Mouse (Mus musculus): Measurements from ENCODE around the gene Chn1. TPM values are rescaled to one million over a fixed set of nuclear protein-coding genes. Genes with fewer than 3 reads are reported as not detected.

The Chn1 gene
- polyA plus RNA-seq, 1 experiment from 2014 or later: 129 TPM

DNA sequence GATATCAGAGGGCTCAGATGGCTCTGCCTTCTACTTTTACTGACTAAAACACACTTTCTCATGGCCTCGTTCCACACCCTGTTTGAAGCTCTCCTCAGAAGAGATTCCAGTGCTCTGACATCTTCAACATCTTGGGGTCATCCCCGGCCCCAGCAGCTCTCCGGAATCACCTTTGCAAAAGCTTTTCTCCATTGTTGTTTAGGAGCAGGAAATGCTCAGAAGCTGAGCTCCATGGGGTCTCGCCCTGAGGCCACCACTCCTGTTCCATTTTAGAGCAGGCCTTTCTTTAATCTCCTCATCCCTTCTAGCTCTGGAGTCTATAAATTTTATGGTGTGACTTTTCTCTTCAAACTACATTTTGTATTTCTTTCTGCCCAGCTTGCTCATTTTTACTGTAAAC is 6.5 kb downstream of the Chn1 start:
- 80% methylated on average over 4 of the region's 4 CpGs for WGBS
- ATAC-seq (ENCODE audit: low FRiP score, low TSS enrichment) (no peak), DNase-seq (no peak)
- Histone ChIP-seq H3K27ac (replicated peaks; ENCODE audit: low read depth, low read length) (no peak overlapping the region), H3K36me3 (ENCODE audit: control insufficient read depth, insufficient read depth, low read length) (no peaks in the 10 kb centered on the region), H3K27me3 (ENCODE audit: control insufficient read depth, insufficient read depth, low read length) (no peaks in the 10 kb centered on the region), H3K4me2 (ENCODE audit: low read length) (no peak overlapping the region), H3K9ac (replicated peaks; ENCODE audit: low read length) (no peak overlapping the region), H3K9me3 (ENCODE audit: control insufficient read depth, low read length) (no peaks in the 10 kb centered on the region), H3K4me3 (replicated peaks; ENCODE audit: low read depth, low read length) (no peak overlapping the region), H3K4me1 (ENCODE audit: control insufficient read depth, insufficient read depth, low read length) (peaks cover 14% of the 10 kb centered on the region)

DNA sequence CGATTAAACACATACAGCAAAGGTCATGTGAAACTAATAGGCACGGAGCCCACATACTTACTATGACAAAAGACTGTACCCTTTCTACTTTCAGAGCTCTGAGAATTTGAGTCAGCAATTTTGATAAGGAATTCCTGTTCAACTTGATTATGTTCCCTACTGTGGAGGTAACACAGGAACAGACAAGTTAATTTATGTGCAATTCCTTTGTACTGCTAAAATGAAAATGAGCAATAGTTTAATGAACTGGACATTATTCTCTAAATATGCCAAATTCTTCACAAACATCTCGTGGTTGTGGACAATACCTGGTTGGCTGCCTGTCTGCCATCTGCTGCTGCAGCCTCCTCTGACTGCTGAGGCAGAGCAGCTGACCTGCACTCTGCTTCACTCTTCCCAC is 11.6 kb downstream of the Chn1 start:
- Histone ChIP-seq H3K9ac (replicated peaks; ENCODE audit: low read length) (no peak overlapping the region), H3K4me1 (ENCODE audit: control insufficient read depth, insufficient read depth, low read length) (peaks cover 4% of the 10 kb centered on the region; the same call in 1 of the 2 replicates), H3K4me2 (ENCODE audit: low read length) (no peak overlapping the region), H3K36me3 (ENCODE audit: control insufficient read depth, insufficient read depth, low read length) (0 out of 2 replicates have a peak, but pooled peaks cover 4% of the 10 kb centered on the region), H3K27ac (replicated peaks; ENCODE audit: low read depth, low read length) (no peak overlapping the region), H3K9me3 (ENCODE audit: control insufficient read depth, low read length) (no peaks in the 10 kb centered on the region), H3K4me3 (replicated peaks; ENCODE audit: low read depth, low read length) (no peak overlapping the region), H3K27me3 (ENCODE audit: control insufficient read depth, insufficient read depth, low read length) (no peaks in the 10 kb centered on the region)
- DNase-seq (no peak), ATAC-seq (ENCODE audit: low FRiP score, low TSS enrichment) (no peak)
- WGBS: 57% methylated on average over 3 of the region's 3 CpGs

DNA sequence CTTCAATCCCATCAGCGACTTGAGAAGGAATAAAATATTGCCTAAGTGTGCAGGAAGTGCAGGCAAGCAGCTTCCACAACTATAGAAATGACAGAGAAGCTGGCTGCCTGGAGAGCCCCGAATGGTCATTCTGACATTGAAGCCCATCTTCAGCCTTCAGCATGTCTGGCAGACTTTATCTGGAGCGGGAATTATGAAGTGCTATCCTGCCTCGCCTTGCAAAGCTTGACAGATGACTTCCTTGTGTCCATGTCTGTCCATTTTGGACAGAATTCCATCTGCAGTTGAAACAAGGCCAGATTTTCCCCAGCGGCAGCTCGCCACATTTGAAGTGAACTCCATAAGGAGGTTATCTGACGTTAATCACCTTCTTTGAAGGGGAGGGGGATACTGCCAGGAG is 15.2 kb downstream of the Chn1 start:
- Histone ChIP-seq H3K27me3 (ENCODE audit: control insufficient read depth, insufficient read depth, low read length) (no peaks in the 10 kb centered on the region), H3K9ac (replicated peaks; ENCODE audit: low read length) (no peak overlapping the region), H3K4me3 (replicated peaks; ENCODE audit: low read depth, low read length) (no peak overlapping the region), H3K36me3 (ENCODE audit: control insufficient read depth, insufficient read depth, low read length) (0 out of 2 replicates have a peak, but pooled peaks cover 4% of the 10 kb centered on the region), H3K9me3 (ENCODE audit: control insufficient read depth, low read length) (no peaks in the 10 kb centered on the region), H3K4me2 (ENCODE audit: low read length) (no peak overlapping the region), H3K27ac (replicated peaks; ENCODE audit: low read depth, low read length) (no peak overlapping the region), H3K4me1 (ENCODE audit: control insufficient read depth, insufficient read depth, low read length) (peaks cover 4% of the 10 kb centered on the region; the same call in 1 of the 2 replicates)
- ATAC-seq (ENCODE audit: low FRiP score, low TSS enrichment) (no peak), DNase-seq (no peak)
- WGBS: 93% methylated on average over 7 of the region's 7 CpGs

- no peak overlapping the region for H3K4me3 ChIP-seq (replicated peaks; ENCODE audit: low read depth, low read length)
- no peak overlapping the region for H3K9ac ChIP-seq (replicated peaks; ENCODE audit: low read length)
- peaks cover 4% of the 10 kb centered on the region; the same call in 1 of the 2 replicates for H3K4me1 ChIP-seq (ENCODE audit: control insufficient read depth, insufficient read depth, low read length)
- no peaks in the 10 kb centered on the region for H3K9me3 ChIP-seq (ENCODE audit: control insufficient read depth, low read length)
- H3K27ac ChIP-seq (replicated peaks; ENCODE audit: low read depth, low read length): no peak overlapping the region
- no peak overlapping the region for H3K4me2 ChIP-seq (ENCODE audit: low read length)
- WGBS: 92% methylated on average over 5 of the region's 5 CpGs
- DNase-seq (no peak), ATAC-seq (ENCODE audit: low FRiP score, low TSS enrichment) (no peak)
- no peaks in the 10 kb centered on the region for H3K27me3 ChIP-seq (ENCODE audit: control insufficient read depth, insufficient read depth, low read length)
- H3K36me3 ChIP-seq (ENCODE audit: control insufficient read depth, insufficient read depth, low read length): 0 out of 2 replicates have a peak, but pooled peaks cover 4% of the 10 kb centered on the region
Measured at GRCm38 (mm10) chr2:73759027-73759426, 16.1 kb downstream of the Chn1 start.

DNA sequence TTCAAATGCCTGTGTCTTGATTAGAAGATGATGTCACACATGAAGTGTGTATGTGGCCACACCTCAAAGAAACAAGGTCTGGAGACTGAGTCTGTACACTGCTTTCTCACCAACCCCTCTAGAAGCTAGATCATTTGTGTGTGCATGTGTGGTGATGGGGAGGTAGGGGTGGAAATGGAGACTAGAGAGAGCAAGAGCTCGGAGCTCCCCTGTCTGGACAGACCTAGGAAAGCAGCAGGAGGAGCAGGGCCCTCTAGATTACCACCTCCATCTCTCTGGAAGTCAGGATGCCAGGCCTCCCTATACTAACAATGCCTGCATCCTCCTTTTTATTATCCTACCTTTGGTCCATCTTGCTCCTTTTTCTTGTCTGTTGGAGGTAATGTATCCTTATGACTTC is 27.8 kb downstream of the Chn1 start:
- ATAC-seq (ENCODE audit: low FRiP score, low TSS enrichment): no peak
- DNase-seq: no peak
- 96% methylated on average over 1 of the region's 1 CpGs for WGBS

DNA sequence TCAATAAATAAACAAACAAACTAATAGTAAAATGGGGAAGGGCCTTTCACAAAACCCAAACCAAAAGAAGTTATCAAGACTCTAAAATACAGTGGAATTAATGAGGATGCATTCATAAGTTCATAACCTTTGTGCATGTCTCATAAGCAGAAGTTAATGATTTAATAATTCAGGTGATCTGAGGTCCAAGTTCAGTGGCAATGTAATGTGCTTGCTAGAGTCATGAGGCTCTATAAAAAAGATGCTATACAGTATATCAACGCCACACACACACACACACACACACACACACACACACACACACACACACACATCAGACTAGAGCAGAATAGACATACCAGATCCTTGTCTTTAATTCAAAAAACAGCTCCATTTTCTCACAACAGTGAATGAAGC is 28.8 kb downstream of the Chn1 start:
- H3K9me3 ChIP-seq (ENCODE audit: control insufficient read depth, low read length): no peaks in the 10 kb centered on the region
- 100% methylated on average over 1 of the region's 1 CpGs for WGBS
- H3K27me3 ChIP-seq (ENCODE audit: control insufficient read depth, insufficient read depth, low read length): no peaks in the 10 kb centered on the region
- ATAC-seq (ENCODE audit: low FRiP score, low TSS enrichment) (no peak), DNase-seq (no peak)
- H3K27ac ChIP-seq (replicated peaks; ENCODE audit: low read depth, low read length): no peak overlapping the region
- no peak overlapping the region for H3K4me2 ChIP-seq (ENCODE audit: low read length)
- H3K9ac ChIP-seq (replicated peaks; ENCODE audit: low read length): no peak overlapping the region
- no peak overlapping the region for H3K4me3 ChIP-seq (replicated peaks; ENCODE audit: low read depth, low read length)
- H3K4me1 ChIP-seq (ENCODE audit: control insufficient read depth, insufficient read depth, low read length): no peaks in the 10 kb centered on the region
- H3K36me3 ChIP-seq (ENCODE audit: control insufficient read depth, insufficient read depth, low read length): no peaks in the 10 kb centered on the region

More for the DNA sequence above, 27.8 kb downstream of the Chn1 start:
- H3K4me1 ChIP-seq (ENCODE audit: control insufficient read depth, insufficient read depth, low read length): no peaks in the 10 kb centered on the region
- H3K4me3 ChIP-seq (replicated peaks; ENCODE audit: low read depth, low read length): no peak overlapping the region
- H3K9ac ChIP-seq (replicated peaks; ENCODE audit: low read length): no peak overlapping the region
- no peak overlapping the region for H3K4me2 ChIP-seq (ENCODE audit: low read length)
- H3K27me3 ChIP-seq (ENCODE audit: control insufficient read depth, insufficient read depth, low read length): no peaks in the 10 kb centered on the region
- no peaks in the 10 kb centered on the region for H3K36me3 ChIP-seq (ENCODE audit: control insufficient read depth, insufficient read depth, low read length)
- H3K27ac ChIP-seq (replicated peaks; ENCODE audit: low read depth, low read length): no peak overlapping the region
- H3K9me3 ChIP-seq (ENCODE audit: control insufficient read depth, low read length): no peaks in the 10 kb centered on the region

DNA sequence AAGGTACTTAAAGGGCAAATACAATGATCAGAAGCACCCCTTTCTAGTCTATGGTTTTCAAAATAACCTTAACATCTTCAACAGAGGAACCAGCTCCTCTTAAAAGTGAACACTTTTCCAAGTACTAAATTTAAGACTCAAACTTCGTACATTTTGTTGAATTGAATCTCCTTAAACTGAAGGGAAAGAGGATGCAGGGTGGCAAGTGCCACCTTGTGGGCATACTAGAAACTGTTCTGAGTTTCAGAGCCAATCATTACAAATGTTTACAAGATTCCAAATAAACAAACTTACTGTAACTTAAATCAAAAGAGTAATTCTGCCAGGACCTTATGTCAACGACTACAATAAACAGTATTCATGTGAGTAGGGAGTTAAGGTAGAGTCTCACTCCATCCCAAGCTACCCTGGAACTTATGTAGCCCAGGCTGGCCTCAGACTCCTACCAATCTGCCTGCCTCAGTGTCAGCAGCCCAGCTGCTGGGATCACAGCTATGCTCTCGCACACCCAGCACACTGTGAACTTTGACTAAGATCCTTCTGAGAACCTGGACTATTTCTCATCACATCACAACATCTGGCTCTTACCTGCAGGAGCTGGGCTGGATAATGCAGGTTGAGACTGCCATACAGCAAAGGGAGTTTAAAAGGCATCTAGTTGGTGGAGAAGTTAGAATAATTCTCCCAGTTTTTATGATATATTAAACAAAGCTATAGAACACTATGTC is 29.3 kb downstream of the Chn1 start:
- Histone ChIP-seq H3K27me3 (ENCODE audit: control insufficient read depth, insufficient read depth, low read length) (no peaks in the 10 kb centered on the region), H3K9ac (replicated peaks; ENCODE audit: low read length) (no peak overlapping the region), H3K4me1 (ENCODE audit: control insufficient read depth, insufficient read depth, low read length) (no peaks in the 10 kb centered on the region), H3K36me3 (ENCODE audit: control insufficient read depth, insufficient read depth, low read length) (no peaks in the 10 kb centered on the region), H3K4me3 (replicated peaks; ENCODE audit: low read depth, low read length) (no peak overlapping the region), H3K27ac (replicated peaks; ENCODE audit: low read depth, low read length) (no peak overlapping the region), H3K4me2 (ENCODE audit: low read length) (no peak overlapping the region), H3K9me3 (ENCODE audit: control insufficient read depth, low read length) (no peaks in the 10 kb centered on the region)
- DNase-seq (peak; percentile 61), ATAC-seq (ENCODE audit: low FRiP score, low TSS enrichment) (no peak)
- 72% methylated on average over 3 of the region's 3 CpGs for WGBS

GRCm38 (mm10) chr2:73741286-73741685 is 33.9 kb downstream of the Chn1 start:
- no peaks in the 10 kb centered on the region for H3K4me1 ChIP-seq (ENCODE audit: control insufficient read depth, insufficient read depth, low read length)
- no peak overlapping the region for H3K4me3 ChIP-seq (replicated peaks; ENCODE audit: low read depth, low read length)
- DNase-seq: no peak
- H3K9ac ChIP-seq (replicated peaks; ENCODE audit: low read length): no peak overlapping the region
- H3K4me2 ChIP-seq (ENCODE audit: low read length): no peak overlapping the region
- no peaks in the 10 kb centered on the region for H3K9me3 ChIP-seq (ENCODE audit: control insufficient read depth, low read length)
- no peaks in the 10 kb centered on the region for H3K36me3 ChIP-seq (ENCODE audit: control insufficient read depth, insufficient read depth, low read length)
- ATAC-seq (ENCODE audit: low FRiP score, low TSS enrichment): no peak
- no peak overlapping the region for H3K27ac ChIP-seq (replicated peaks; ENCODE audit: low read depth, low read length)
- WGBS: 96% methylated on average over 3 of the region's 3 CpGs
- no peaks in the 10 kb centered on the region for H3K27me3 ChIP-seq (ENCODE audit: control insufficient read depth, insufficient read depth, low read length)

DNA sequence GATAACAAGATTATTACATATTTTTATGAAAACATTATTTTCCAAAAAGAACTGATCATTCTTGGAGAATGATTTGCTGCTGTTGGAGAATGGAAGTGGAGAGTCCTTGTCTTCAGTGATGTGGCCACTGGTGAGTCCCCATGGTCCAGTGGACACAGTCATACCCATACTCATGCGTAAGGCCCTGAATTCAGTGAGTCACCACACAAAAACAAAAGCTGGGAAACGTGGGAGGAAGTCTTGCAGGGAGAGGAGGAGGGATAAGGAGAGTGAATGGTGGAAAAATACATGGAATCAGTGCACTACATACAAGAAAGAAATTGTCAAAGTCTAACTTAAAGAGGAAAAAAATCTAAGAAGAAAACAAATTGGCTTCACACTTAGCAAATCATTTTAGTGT is 47.3 kb downstream of the Chn1 start:
- Histone ChIP-seq H3K4me1 (ENCODE audit: control insufficient read depth, insufficient read depth, low read length) (peaks cover 4% of the 10 kb centered on the region), H3K4me3 (replicated peaks; ENCODE audit: low read depth, low read length) (no peak overlapping the region), H3K9me3 (ENCODE audit: control insufficient read depth, low read length) (no peaks in the 10 kb centered on the region), H3K27me3 (ENCODE audit: control insufficient read depth, insufficient read depth, low read length) (no peaks in the 10 kb centered on the region), H3K36me3 (ENCODE audit: control insufficient read depth, insufficient read depth, low read length) (no peaks in the 10 kb centered on the region), H3K27ac (replicated peaks; ENCODE audit: low read depth, low read length) (no peak overlapping the region), H3K9ac (replicated peaks; ENCODE audit: low read length) (no peak overlapping the region), H3K4me2 (ENCODE audit: low read length) (no peak overlapping the region)
- WGBS: 68% methylated on average over 2 of the region's 2 CpGs
- DNase-seq: no peak
- ATAC-seq (ENCODE audit: low FRiP score, low TSS enrichment): no peak

Data from midbrain, embryonic 14.5 days (tissue).